Mouse (Mus musculus) heart, embryonic 10.5 days (tissue): ENCODE data around the gene H2-Eb2. TPM values are rescaled to one million over a fixed set of nuclear protein-coding genes. Genes with fewer than 3 reads are reported as not detected.

ENCODE experiments used
- DNase-seq: peaks from one replicate; pipeline ENCODE4 v3.0.0-alpha.2; 2017; ENCODE audit warnings: low spot score
- H3K27ac ChIP-seq: fragments of 300-500 bp; sonication (generic); 2 replicates; pipeline ENCODE4 v1.5.1; 2016; ENCODE audit warnings: mild to moderate bottlenecking
- H3K27me3 ChIP-seq: fragments of 300-500 bp; sonication (generic); 2 replicates; pipeline ENCODE4 v1.6.1; 2016; ENCODE audit warnings: mild to moderate bottlenecking; ENCODE audit not compliant: poor library complexity, insufficient read depth, severe bottlenecking
- H3K36me3 ChIP-seq: fragments of 300-500 bp; sonication (generic); 2 replicates; pipeline ENCODE4 v1.6.1; 2016; ENCODE audit warnings: mild to moderate bottlenecking, moderate library complexity
- H3K4me1 ChIP-seq: fragments of 300-500 bp; sonication (generic); 2 replicates; pipeline ENCODE4 v1.6.1; 2016; ENCODE audit warnings: mild to moderate bottlenecking
- H3K4me3 ChIP-seq: fragments of 300-500 bp; sonication (generic); 2 replicates; pipeline ENCODE4 v1.5.1; 2016; ENCODE audit warnings: mild to moderate bottlenecking, moderate library complexity
- H3K9me3 ChIP-seq: fragments of 300-500 bp; sonication (generic); 2 replicates; pipeline ENCODE4 v1.6.1; 2016; ENCODE audit warnings: mild to moderate bottlenecking, moderate library complexity
- WGBS: fragments of 180-500 bp; shearing (Covaris S2); methylation state at CpG from one replicate; pipeline ENCODE4 v1.1.7; 2016; 5-methylcytosine and 5-hydroxymethylcytosine counted together
- polyA plus RNA-seq: library from polyadenylated mRNA; unstranded; fragments of >200 nt; fragmentation: Nextera tagmentation; extraction: Ambion mirVana; gene quantifications from 2 replicates; pipeline ENCODE4 v1.2.1, GENCODE M21; 2016

H2-Eb2 gene
- polyA plus RNA-seq, 1 experiment from 2014 or later = not detected

- no peaks in the 10 kb centered on the region for H3K36me3 ChIP-seq
Observed at GRCm38 (mm10) chr17:34345486-34345885, 20.0 kb downstream of the H2-Eb2 start.

GRCm38 (mm10) chr17:34346041-34346440 is 20.6 kb downstream of the H2-Eb2 start:
- Histone ChIP-seq H3K4me3 (no peak overlapping the region), H3K27ac (no peak overlapping the region), H3K4me1 (no peaks in the 10 kb centered on the region), H3K36me3 (no peaks in the 10 kb centered on the region), H3K27me3 (peaks cover 17% of the 10 kb centered on the region; the same call in 1 of the 2 replicates), H3K9me3 (no peaks in the 10 kb centered on the region)
- DNase-seq = no peak
- WGBS = 70% methylated on average over 3 of the region's 3 CpGs

More at GRCm38 (mm10) chr17:34345486-34345885, 20.0 kb downstream of the H2-Eb2 start:
- 80% methylated on average over 7 of the region's 7 CpGs for whole genome bisulfite sequencing
- H3K4me3 ChIP-seq = no peak overlapping the region
- no peaks in the 10 kb centered on the region for H3K9me3 ChIP-seq
- H3K4me1 ChIP-seq = no peaks in the 10 kb centered on the region
- DNase-seq = no peak
- no peak overlapping the region for H3K27ac ChIP-seq
- peaks cover 14% of the 10 kb centered on the region; the same call in 1 of the 2 replicates for H3K27me3 ChIP-seq

- DNase-seq = no peak
- no peak overlapping the region for H3K4me3 ChIP-seq
- no peaks in the 10 kb centered on the region for H3K36me3 ChIP-seq
- WGBS = 69% methylated on average over 6 of the region's 6 CpGs
- no peaks in the 10 kb centered on the region for H3K9me3 ChIP-seq
- H3K4me1 ChIP-seq = no peaks in the 10 kb centered on the region
- H3K27ac ChIP-seq = no peak overlapping the region
- H3K27me3 ChIP-seq = peaks cover 17% of the 10 kb centered on the region; the same call in 1 of the 2 replicates
Observed at GRCm38 (mm10) chr17:34347606-34348308, 22.3 kb downstream of the H2-Eb2 start.

DNA sequence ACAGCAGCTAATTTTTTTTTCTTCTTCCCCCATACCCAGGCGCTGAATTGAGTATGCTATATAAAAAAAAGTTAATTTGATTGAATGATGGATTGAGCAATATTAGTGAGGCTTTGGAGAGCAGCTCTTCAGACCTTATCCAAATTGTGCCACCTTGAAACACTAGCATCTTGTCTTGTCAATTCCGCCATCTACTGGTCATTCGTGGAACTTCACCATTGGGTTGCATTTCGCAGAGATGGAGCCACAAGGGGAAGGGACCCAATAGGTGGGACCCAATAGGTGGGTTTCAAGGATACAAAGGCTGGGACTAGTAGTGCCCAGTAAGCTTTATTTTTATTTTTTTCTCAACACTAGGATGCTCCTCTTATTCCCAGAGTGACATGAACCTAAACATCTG is 24.0 kb downstream of the H2-Eb2 start:
- Histone ChIP-seq H3K27me3 (peaks cover 17% of the 10 kb centered on the region; the same call in 1 of the 2 replicates), H3K9me3 (no peaks in the 10 kb centered on the region), H3K4me3 (no peak overlapping the region), H3K4me1 (no peaks in the 10 kb centered on the region), H3K36me3 (no peaks in the 10 kb centered on the region), H3K27ac (no peak overlapping the region)
- DNase-seq = no peak
- 6% methylated on average over 4 of the region's 4 CpGs for WGBS

- Histone ChIP-seq H3K27ac (no peak within 1 kb of the TSS), H3K9me3 (no peaks in the 10 kb centered on the region), H3K4me3 (no peak within 1 kb of the TSS), H3K36me3 (no peaks in the 10 kb centered on the region), H3K4me1 (no peaks in the 10 kb centered on the region), H3K27me3 (peaks cover 10% of the 10 kb centered on the region; the same call in 1 of the 2 replicates)
- DNase-seq = no peak
- WGBS = 78% methylated on average over 5 of the region's 5 CpGs
Observed at GRCm38 (mm10) chr17:34354539-34354938, 29.1 kb downstream of the H2-Eb2 start, which contains the start of gene Btnl2. Gene Btnl2, plus strand, starts transcription at chr17:34354822.

DNA sequence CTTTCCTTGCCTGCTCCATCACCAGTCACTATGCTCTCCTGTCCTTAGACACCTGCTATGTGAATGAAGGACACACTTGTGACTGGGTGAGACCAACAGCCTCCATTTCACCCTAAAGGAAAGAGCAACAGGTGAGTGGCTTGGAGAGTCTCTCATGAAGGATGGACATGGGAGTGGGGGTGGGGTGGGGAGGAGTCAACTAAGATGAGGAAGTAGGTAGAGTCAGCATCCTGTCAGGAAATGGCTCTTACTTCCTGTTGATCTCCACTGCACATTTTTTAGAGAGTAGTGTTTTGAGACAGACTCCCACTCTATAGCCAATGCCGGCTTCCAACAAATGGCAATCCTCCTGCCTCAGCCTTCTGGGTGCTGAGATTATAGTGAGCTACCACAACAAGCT is 29.5 kb downstream of the H2-Eb2 start:
- H3K27me3 ChIP-seq = peaks cover 10% of the 10 kb centered on the region; the same call in 1 of the 2 replicates
- no peaks in the 10 kb centered on the region for H3K4me1 ChIP-seq
- no peak overlapping the region for H3K4me3 ChIP-seq
- H3K9me3 ChIP-seq = no peaks in the 10 kb centered on the region
- no peaks in the 10 kb centered on the region for H3K36me3 ChIP-seq
- DNase-seq = no peak
- no peak overlapping the region for H3K27ac ChIP-seq
- WGBS = 88% methylated on average over 1 of the region's 1 CpGs

DNA sequence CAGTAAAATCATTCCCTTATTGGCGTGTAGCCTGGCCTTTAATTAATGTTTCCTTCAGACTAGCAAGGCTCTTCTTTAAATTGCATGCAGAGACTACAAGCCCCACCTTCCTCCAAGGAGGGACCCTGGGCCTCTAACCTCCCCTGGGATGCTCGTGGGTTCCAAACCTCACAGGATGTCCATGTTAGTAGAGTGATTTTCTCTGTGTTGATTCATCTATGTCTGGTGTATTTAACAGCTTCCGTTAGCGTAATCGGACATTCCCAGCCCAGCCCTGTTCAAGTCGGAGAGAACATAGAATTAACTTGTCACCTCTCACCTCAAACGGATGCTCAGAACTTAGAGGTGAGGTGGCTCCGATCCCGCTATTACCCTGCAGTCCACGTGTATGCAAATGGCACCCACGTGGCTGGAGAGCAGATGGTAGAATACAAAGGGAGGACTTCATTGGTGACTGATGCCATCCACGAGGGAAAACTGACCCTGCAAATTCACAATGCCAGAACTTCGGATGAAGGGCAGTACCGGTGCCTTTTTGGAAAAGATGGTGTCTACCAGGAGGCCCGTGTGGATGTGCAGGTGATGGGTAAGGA is 37.6 kb downstream of the H2-Eb2 start:
- no peak for DNase-seq
- no peaks in the 10 kb centered on the region for H3K36me3 ChIP-seq
- WGBS = 80% methylated on average over 15 of the region's 15 CpGs
- no peak overlapping the region for H3K27ac ChIP-seq
- H3K4me1 ChIP-seq = no peaks in the 10 kb centered on the region
- 0 out of 2 replicates have a peak, but pooled peaks cover 2% of the 10 kb centered on the region for H3K27me3 ChIP-seq
- no peaks in the 10 kb centered on the region for H3K9me3 ChIP-seq
- H3K4me3 ChIP-seq = no peak overlapping the region

DNA sequence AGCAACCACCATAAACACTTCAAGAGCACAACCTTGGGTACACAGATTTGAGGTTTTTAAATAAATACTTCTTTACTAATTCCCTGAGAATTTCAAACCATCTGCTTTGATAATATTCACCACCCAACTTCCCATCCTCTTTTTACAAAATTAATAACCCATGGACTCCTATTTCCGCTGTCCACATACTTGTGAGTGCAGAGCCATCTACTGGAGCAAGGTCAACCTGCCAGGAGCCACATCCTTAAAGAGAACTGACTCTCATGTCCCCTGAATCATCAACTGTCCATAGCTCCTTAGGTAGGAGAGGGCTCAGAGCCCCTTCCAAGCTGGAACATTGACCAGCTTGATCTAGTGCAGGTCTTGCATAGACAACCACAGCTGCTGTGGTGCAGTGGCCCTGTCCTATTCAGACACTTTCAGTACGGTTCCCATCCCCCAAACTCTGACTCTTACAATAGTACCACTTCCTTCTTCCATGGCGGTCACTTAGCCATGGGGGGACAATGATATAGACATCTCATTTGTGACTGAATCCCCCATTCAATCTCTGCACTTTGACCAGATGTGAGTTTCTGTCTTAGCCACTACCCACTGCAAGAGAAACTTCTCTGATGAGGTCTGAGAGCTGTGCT is 38.3 kb downstream of the H2-Eb2 start:
- no peaks in the 10 kb centered on the region for H3K4me1 ChIP-seq
- H3K27me3 ChIP-seq = no peaks in the 10 kb centered on the region
- H3K36me3 ChIP-seq = no peaks in the 10 kb centered on the region
- 76% methylated on average over 3 of the region's 3 CpGs for WGBS
- no peak overlapping the region for H3K4me3 ChIP-seq
- H3K9me3 ChIP-seq = no peaks in the 10 kb centered on the region
- no peak for DNase-seq
- no peak overlapping the region for H3K27ac ChIP-seq

GRCm38 (mm10) chr17:34365031-34365430 is 39.6 kb downstream of the H2-Eb2 start:
- Histone ChIP-seq H3K36me3 (no peaks in the 10 kb centered on the region), H3K9me3 (no peaks in the 10 kb centered on the region), H3K4me1 (no peaks in the 10 kb centered on the region), H3K4me3 (no peak overlapping the region), H3K27ac (no peak overlapping the region), H3K27me3 (no peaks in the 10 kb centered on the region)
- WGBS = 68% methylated on average over 10 of the region's 10 CpGs
- no peak for DNase-seq

- WGBS = 55% methylated on average over 4 of the region's 4 CpGs
- no peaks in the 10 kb centered on the region for H3K9me3 ChIP-seq
- no peak for DNase-seq
- H3K36me3 ChIP-seq = no peaks in the 10 kb centered on the region
- peaks cover 8% of the 10 kb centered on the region; the same call in 1 of the 2 replicates for H3K27me3 ChIP-seq
- no peaks in the 10 kb centered on the region for H3K4me1 ChIP-seq
- no peak overlapping the region for H3K4me3 ChIP-seq
- no peak overlapping the region for H3K27ac ChIP-seq
Observed at GRCm38 (mm10) chr17:34370563-34370962, 45.1 kb downstream of the H2-Eb2 start.

- DNase-seq = no peak
- Histone ChIP-seq H3K36me3 (no peaks in the 10 kb centered on the region), H3K4me1 (no peaks in the 10 kb centered on the region), H3K9me3 (no peaks in the 10 kb centered on the region), H3K27ac (no peak overlapping the region), H3K4me3 (no peak overlapping the region), H3K27me3 (peaks cover 8% of the 10 kb centered on the region; the same call in 1 of the 2 replicates)
- 78% methylated on average over 6 of the region's 6 CpGs for WGBS
Observed at GRCm38 (mm10) chr17:34373055-34373709, 47.7 kb downstream of the H2-Eb2 start.

DNA sequence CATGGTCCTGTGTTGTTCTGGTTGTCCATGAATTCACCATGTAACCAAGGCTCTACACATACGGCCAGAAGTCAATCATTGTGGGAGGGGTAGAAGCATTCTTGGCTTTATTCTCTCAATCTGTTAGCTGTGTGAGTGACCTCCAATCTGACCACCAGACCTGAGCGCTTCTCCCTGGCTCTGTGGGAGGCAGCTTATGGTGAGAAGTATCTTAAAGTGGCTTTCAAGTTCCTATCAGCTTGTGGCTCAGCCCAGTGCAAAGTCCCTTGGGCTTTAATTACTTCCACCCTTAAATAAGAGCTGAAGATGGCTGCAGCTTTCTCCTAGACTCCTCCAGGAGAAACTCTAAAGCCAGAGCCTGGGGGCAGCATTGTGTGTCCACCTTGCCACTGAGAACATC is 51.4 kb downstream of the H2-Eb2 start, which contains the start of gene Btnl1:
Gene Btnl1, plus strand, starts transcription at position 286 of the 400 bp plus-strand sequence.
- H3K27ac ChIP-seq = no peak within 1 kb of the TSS
- no peaks in the 10 kb centered on the region for H3K4me1 ChIP-seq
- H3K36me3 ChIP-seq = no peaks in the 10 kb centered on the region
- no peak for DNase-seq
- H3K27me3 ChIP-seq = peaks cover 8% of the 10 kb centered on the region; the same call in 1 of the 2 replicates
- 70% methylated on average over 2 of the region's 2 CpGs for WGBS
- H3K9me3 ChIP-seq = no peaks in the 10 kb centered on the region
- H3K4me3 ChIP-seq = no peak within 1 kb of the TSS
